Mouse (Mus musculus) hindbrain, embryonic 10.5 days (tissue): ENCODE measurements around the gene 1190007I07Rik. TPM values are rescaled to one million over a fixed set of nuclear protein-coding genes. Genes with fewer than 3 reads are reported as not detected.

ENCODE experiments used
- DNase-seq: peaks from one replicate; pipeline ENCODE4 v3.0.0-alpha.2; 2017; ENCODE audit warnings: low spot score
- H3K27ac ChIP-seq: fragments of 300-500 bp; sonication (generic); 2 replicates; pipeline ENCODE4 v1.5.1; 2016; ENCODE audit warnings: mild to moderate bottlenecking, moderate library complexity
- H3K27me3 ChIP-seq: fragments of 300-500 bp; sonication (generic); 2 replicates; pipeline ENCODE4 v1.6.1; 2016; ENCODE audit warnings: mild to moderate bottlenecking; ENCODE audit not compliant: poor library complexity, insufficient read depth, severe bottlenecking
- H3K36me3 ChIP-seq: fragments of 300-500 bp; sonication (generic); 2 replicates; pipeline ENCODE4 v1.6.1; 2016; ENCODE audit warnings: mild to moderate bottlenecking, moderate library complexity
- H3K4me1 ChIP-seq: fragments of 300-500 bp; sonication (generic); replicated peaks from 2 replicates; pipeline ENCODE4 v1.6.1; 2016; ENCODE audit warnings: mild to moderate bottlenecking
- H3K4me3 ChIP-seq: fragments of 300-500 bp; sonication (generic); 2 replicates; pipeline ENCODE4 v1.5.1; 2016; ENCODE audit warnings: mild to moderate bottlenecking, moderate library complexity
- H3K9me3 ChIP-seq: fragments of 300-500 bp; sonication (generic); 2 replicates; pipeline ENCODE4 v1.6.1; 2016; ENCODE audit warnings: mild to moderate bottlenecking, moderate library complexity
- WGBS: fragments of 180-500 bp; shearing (Covaris S2); methylation state at CpG from one replicate; pipeline ENCODE4 v1.1.7; 2016; 5-methylcytosine and 5-hydroxymethylcytosine counted together
- polyA plus RNA-seq: library from polyadenylated mRNA; unstranded; fragments of >200 nt; fragmentation: Nextera tagmentation; extraction: Ambion mirVana; gene quantifications from 2 replicates; pipeline ENCODE4 v1.2.1, GENCODE M21; 2016

The 1190007I07Rik gene
- 36.1 and 37.4 TPM in 2 replicates for polyA plus RNA-seq

DNA sequence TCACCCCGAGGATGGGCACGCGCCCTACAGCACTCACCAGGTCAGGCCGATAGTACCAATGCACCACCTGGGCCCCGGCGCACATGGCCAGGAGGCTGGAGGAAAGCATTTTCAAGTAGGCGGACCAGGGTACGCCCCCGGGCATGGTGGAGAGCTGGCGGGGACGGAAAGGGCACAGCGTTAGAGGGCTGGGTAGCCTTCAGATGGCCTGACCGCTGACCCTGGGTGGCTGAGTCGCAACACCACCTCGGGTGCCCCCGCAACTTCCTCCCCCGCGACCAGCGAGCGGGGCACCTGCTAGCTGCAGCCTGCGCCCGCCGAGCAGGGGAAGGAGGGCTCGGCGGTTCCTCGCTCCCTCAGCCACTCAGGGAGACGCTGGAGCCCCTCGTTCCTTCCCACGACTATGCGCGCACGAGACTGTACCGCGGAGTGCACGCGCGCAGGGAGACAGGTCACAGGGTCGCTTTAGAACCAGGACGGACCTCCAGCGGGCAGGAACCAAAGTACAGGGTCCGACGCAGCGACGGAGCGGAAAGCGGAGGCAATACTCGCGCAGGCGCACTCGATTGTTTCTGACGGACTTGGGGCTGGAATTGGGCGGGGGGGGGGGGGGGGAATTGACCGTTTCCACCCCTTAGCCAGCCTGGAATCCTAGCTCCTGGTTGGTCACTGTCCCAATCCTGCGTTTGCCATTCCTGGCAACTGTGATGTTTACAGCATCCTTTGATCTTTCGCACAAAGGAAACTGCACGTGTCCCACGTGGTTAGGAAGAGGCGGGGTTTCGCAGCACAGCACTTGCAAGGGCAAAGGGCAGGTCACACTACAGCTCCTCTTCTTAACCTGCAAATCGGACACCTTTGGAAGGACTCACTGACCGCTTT is at the start of gene 1190007I07Rik:
TSS of gene 1190007I07Rik (minus strand) at position 558 of the 882 bp plus-strand sequence.
- H3K4me1 ChIP-seq = peaks cover 7% of the 10 kb centered on the region
- H3K9me3 ChIP-seq = no peaks in the 10 kb centered on the region
- WGBS = under 1% methylated on average over 60 of the region's 61 CpGs
- H3K27ac ChIP-seq = peak within 1 kb of the TSS; percentile 94
- H3K4me3 ChIP-seq = peak within 1 kb of the TSS; percentile 73
- no peaks in the 10 kb centered on the region for H3K27me3 ChIP-seq
- peaks cover 18% of the 10 kb centered on the region for H3K36me3 ChIP-seq
- peak; percentile 95 for DNase-seq

DNA sequence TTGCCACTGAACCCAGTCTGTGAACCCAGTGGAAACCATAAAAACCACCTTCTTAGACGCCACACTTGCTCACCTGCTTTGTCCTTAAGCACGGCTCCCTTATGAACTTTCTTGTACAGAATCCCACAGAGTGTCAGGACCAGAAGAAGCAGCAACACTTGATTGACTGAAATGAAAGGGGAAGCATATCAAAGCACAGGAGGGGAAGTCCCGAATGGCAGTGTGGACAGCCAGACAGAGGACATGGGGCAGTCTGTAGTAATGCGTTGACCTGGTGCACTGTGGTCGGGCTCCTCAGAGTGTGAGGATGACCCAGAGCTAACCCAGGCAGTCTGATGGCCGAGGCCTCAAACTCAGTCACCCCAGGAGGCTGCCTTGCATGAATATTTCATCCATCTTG is 47.2 kb upstream of the 1190007I07Rik start:
- 77% methylated on average over 6 of the region's 6 CpGs for WGBS
- no peak overlapping the region for H3K4me3 ChIP-seq
- H3K9me3 ChIP-seq = no peaks in the 10 kb centered on the region
- no peak for DNase-seq
- H3K36me3 ChIP-seq = no peaks in the 10 kb centered on the region
- H3K27ac ChIP-seq = no peak overlapping the region
- H3K4me1 ChIP-seq = peaks cover 4% of the 10 kb centered on the region; the same call in 1 of the 2 replicates
- H3K27me3 ChIP-seq = no peaks in the 10 kb centered on the region

DNA sequence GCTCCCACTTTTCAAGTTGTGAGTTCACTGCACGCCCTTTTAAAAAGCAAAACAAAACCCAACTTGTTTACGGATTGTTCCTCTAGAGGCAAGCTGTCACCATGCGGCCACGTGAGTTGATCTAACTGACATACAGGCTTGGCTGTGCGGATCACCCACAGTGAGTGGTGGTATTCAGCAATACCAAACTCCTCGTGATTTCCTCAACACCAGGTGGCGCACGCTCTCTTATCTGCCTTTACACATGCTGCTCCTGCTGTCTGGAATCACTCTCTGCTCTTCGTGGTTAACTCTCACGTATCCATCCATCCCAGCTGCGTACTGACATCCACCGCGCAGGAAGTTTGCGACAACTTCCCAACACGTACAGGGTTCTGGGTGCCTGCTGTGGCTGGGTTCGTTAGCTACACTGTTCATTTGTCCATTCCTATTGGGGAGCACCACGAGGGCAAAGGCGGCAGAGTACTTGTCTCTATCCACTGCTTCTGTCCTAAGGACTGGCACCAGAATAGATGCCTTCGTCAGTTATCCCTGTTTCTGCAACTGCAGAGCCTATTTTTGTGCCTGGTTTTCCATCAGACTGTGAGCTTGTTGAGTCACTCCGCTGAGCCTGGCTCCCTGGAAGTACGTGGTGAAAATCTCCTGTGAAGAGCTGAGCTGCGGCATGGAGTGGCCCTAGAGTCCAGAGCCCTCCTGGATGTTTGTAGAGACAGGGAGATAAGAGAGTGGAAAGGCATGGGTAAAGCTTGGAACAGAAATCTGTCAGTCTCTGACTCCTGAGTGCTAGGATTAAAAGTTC is 43.6 kb upstream of the 1190007I07Rik start:
- no peaks in the 10 kb centered on the region for H3K27me3 ChIP-seq
- 25% methylated on average over 22 of the region's 22 CpGs for WGBS
- H3K27ac ChIP-seq = no peak overlapping the region
- H3K9me3 ChIP-seq = no peaks in the 10 kb centered on the region
- H3K4me1 ChIP-seq = peaks cover 4% of the 10 kb centered on the region; the same call in 1 of the 2 replicates
- peak; percentile 84 for DNase-seq
- no peaks in the 10 kb centered on the region for H3K36me3 ChIP-seq
- peak overlapping the region; percentile 23; the same call in 1 of the 2 replicates for H3K4me3 ChIP-seq

DNA sequence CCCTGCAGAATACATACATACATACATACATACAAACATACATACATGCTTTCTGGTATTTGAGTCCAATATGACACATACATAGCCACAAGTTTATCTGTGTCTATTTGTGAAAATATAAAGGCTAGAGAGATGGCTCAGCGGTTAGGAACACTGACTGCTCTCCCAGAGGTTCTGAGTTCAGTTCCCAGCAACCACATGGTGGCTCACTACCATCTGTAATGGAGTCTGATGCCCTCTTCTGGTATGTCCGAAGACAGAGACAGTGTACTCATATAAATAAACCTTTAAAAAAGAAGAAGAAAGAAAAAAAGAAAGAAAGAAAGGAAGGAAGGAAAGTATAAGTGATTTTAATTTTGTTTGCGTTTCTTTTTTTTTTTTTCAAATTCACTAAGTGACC is 42.9 kb upstream of the 1190007I07Rik start:
- no peaks in the 10 kb centered on the region for H3K27me3 ChIP-seq
- H3K9me3 ChIP-seq = no peaks in the 10 kb centered on the region
- H3K36me3 ChIP-seq = no peaks in the 10 kb centered on the region
- no peak overlapping the region for H3K27ac ChIP-seq
- peaks cover 4% of the 10 kb centered on the region; the same call in 1 of the 2 replicates for H3K4me1 ChIP-seq
- 61% methylated on average over 3 of the region's 3 CpGs for WGBS
- H3K4me3 ChIP-seq = no peak overlapping the region
- DNase-seq = no peak

DNA sequence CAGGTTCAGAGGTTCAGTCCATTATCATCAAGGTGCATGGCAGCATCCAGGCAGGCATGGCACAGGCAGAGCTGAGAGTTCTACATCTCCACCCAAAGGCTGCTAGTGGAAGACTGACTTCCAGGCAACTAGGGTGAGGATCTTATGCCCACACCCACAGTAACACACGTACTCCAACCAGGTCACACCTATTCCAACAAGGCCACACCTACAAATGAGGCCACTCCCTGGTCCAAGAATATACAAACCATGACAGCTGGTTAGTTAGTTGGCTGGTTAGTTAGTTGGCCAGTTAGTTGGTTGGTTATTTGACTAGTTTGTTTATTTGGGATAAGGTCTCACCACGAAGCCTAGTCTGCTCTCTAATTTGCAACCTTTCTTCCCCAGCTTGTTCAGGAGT is 40.3 kb upstream of the 1190007I07Rik start:
- H3K4me1 ChIP-seq = peaks cover 4% of the 10 kb centered on the region; the same call in 1 of the 2 replicates
- H3K4me3 ChIP-seq = no peak overlapping the region
- H3K27ac ChIP-seq = no peak overlapping the region
- no peak for DNase-seq
- H3K27me3 ChIP-seq = no peaks in the 10 kb centered on the region
- 87% methylated on average over 2 of the region's 2 CpGs for WGBS
- H3K36me3 ChIP-seq = no peaks in the 10 kb centered on the region
- H3K9me3 ChIP-seq = no peaks in the 10 kb centered on the region

DNA sequence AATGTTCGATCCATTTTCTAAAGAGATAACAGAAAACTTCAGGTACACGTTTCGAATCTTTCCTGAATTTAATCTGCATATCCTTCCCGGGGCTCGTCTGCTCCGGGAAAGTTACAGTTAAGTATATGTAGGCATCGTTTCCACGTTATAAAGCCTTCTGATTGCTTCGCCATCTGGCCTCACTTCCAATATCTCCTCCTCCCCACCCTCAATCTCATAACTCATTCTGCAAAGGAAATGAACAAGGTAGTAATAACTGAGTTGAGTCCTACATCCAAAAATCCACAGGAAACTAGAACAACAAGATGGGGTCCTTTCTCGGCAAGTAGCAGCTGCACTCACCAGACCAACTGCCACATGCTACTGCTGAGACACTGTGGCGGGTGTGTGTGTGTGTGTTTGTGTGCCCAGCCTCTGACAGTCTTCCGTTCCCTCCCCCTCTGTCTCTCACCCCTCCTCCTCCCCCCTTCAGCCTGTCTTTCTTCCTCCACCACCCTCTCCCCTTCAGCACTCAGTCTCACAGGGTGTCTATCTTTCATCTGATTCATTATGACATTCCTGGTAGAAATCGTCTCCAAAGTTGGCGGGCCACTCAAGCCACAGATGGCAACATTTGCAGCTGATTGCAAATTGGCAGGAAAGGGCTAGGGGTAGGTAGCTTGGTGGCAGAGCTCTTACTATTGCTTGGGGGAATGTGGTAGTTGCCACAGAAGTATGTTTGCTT is 39.4 kb upstream of the 1190007I07Rik start:
- no peak for DNase-seq
- no peaks in the 10 kb centered on the region for H3K36me3 ChIP-seq
- peaks cover 4% of the 10 kb centered on the region; the same call in 1 of the 2 replicates for H3K4me1 ChIP-seq
- no peaks in the 10 kb centered on the region for H3K9me3 ChIP-seq
- no peak overlapping the region for H3K4me3 ChIP-seq
- H3K27me3 ChIP-seq = no peaks in the 10 kb centered on the region
- WGBS = 86% methylated on average over 14 of the region's 14 CpGs
- H3K27ac ChIP-seq = no peak overlapping the region

DNA sequence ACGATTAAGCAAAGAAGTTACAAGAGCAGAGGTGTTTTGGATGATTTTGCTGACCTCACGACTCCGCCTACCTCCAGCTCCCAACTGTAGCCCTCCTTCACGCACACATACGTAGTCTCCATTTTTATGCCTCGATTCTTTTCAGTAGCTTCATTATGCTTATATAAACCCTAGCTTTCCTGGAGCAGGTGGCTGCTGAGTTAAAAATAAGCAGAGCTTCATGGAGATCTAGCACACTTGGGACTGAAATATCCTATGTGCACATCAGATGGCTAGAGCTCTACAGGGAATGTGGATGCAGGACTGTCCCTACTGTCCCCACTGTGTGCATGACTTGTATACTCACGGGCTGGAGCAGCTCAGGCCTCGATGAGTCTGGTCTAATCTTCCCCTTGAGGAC is 38.8 kb upstream of the 1190007I07Rik start:
- H3K4me1 ChIP-seq = peaks cover 3% of the 10 kb centered on the region; the same call in 1 of the 2 replicates
- no peak overlapping the region for H3K27ac ChIP-seq
- no peak for DNase-seq
- H3K4me3 ChIP-seq = no peak overlapping the region
- H3K36me3 ChIP-seq = no peaks in the 10 kb centered on the region
- 90% methylated on average over 8 of the region's 8 CpGs for WGBS
- no peaks in the 10 kb centered on the region for H3K27me3 ChIP-seq
- no peaks in the 10 kb centered on the region for H3K9me3 ChIP-seq

DNA sequence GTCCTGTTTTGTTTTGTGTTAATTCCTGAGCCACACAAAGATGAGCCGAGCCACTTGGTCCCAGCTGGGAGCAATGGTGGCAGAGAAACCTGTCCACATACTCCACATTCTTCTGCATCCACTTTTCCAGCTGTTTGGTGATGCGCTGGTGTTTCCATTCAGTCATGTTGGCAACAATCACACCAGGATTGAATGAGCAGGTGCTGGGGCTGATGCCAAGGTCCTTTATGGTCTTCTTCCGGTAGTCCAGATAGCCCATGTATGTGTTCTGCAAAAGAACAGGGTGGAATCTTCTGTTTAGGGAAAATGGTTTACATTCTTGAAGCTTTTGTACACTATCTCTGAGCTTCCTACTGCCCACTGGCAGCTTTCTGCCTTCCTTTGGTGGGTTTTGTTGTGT is 31.6 kb upstream of the 1190007I07Rik start:
- H3K36me3 ChIP-seq = peaks cover 27% of the 10 kb centered on the region
- H3K27me3 ChIP-seq = no peaks in the 10 kb centered on the region
- DNase-seq = no peak
- H3K27ac ChIP-seq = no peak overlapping the region
- H3K4me1 ChIP-seq = no peaks in the 10 kb centered on the region
- 83% methylated on average over 3 of the region's 3 CpGs for WGBS
- H3K9me3 ChIP-seq = no peaks in the 10 kb centered on the region
- no peak overlapping the region for H3K4me3 ChIP-seq

DNA sequence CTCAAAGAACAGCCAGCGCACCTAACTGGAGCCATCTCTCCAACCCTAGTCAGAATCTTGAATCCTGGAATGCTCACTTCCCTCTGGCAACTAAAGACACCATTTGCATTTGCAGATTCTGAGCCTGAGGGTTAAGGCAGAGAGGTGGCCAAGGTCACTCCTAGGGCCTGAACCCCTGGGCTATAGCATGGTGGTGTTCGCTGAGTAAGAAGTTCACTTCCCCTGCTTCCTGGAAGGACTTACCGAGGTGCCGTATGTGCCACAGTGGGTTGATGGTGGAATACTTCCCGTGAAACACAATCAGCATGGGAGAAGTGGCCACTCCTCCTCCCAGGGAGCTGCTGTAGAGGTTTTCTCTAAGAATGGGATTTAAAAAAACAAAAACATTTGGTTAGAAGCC is 29.6 kb upstream of the 1190007I07Rik start:
- Histone ChIP-seq H3K27me3 (no peaks in the 10 kb centered on the region), H3K4me3 (no peak overlapping the region), H3K27ac (no peak overlapping the region), H3K4me1 (no peaks in the 10 kb centered on the region), H3K36me3 (peaks cover 36% of the 10 kb centered on the region), H3K9me3 (no peaks in the 10 kb centered on the region)
- 74% methylated on average over 5 of the region's 5 CpGs for WGBS
- DNase-seq = no peak

DNA sequence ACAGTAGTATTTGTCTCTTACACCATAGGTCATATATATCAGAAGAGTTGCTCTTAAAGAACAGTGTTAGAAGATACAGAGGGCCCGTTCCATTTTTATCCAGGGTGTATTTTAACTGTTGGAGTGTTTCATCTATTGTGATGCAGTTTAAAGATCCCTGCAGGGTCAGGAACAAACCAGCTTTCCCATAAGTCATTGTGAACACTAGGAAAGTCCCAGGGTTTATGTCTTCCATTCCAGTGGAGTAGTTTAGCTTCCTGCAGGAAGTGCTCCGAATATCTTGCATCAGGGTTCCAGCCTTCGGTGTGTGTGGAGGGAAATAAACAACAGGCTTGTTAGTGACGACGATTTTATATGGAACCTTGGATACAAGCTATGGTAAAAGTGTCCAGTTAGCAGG is 28.2 kb upstream of the 1190007I07Rik start:
- Histone ChIP-seq H3K4me1 (no peaks in the 10 kb centered on the region), H3K4me3 (no peak overlapping the region), H3K27me3 (no peaks in the 10 kb centered on the region), H3K9me3 (no peaks in the 10 kb centered on the region), H3K36me3 (peaks cover 51% of the 10 kb centered on the region), H3K27ac (no peak overlapping the region)
- no peak for DNase-seq
- 94% methylated on average over 5 of the region's 5 CpGs for WGBS

DNA sequence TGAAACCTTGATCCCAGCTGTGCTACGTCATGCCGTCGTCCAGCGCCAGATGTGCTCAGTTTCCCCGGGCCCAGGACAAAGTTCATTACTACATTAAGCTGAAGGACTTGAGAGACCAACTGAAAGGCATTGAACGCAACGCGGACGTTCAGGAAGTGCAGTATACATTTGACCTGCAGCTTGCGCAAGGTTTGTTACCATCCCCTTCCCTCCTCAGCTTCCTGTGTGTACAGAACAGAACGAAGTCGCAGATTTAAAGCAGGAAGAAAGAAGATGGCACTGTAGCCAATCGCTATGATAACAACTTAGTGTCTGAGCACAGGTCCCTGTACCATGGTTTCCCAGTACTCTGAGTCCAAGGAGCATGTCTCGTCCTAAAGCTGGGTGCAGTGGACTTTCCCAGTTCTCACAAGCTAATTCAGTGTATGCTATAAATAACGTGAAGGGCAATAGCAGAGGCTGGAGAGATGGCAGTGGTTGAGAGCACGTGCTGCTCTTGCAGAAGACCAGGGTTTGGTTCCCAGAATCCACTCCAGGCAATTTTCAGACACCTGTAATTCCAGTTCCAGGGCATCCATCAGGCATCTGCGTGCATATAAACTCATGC is 24.3 kb upstream of the 1190007I07Rik start:
- Histone ChIP-seq H3K36me3 (peaks cover 85% of the 10 kb centered on the region), H3K4me1 (no peaks in the 10 kb centered on the region), H3K9me3 (no peaks in the 10 kb centered on the region), H3K4me3 (no peak overlapping the region), H3K27me3 (no peaks in the 10 kb centered on the region), H3K27ac (no peak overlapping the region)
- no peak for DNase-seq
- 92% methylated on average over 17 of the region's 17 CpGs for WGBS

DNA sequence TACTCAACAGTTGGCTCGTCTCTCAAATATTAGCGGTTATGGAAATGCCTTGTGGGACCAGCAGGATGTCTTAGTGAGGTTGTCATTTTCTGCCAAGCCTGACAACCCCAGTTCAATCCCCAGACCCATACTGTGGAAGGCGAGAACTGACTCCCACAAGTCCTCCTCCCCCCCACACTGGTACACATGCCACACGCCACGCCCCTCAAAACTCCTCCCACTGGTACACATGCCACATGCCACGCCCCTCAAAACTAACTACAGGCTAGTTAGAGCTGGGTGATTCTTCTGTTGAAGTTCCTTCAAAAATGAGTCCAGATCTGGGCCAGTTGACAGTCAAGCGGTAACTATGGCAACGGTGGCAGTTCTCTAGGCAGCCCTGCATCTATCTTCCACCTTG is 23.1 kb upstream of the 1190007I07Rik start:
- H3K9me3 ChIP-seq = no peaks in the 10 kb centered on the region
- H3K27me3 ChIP-seq = no peaks in the 10 kb centered on the region
- H3K4me1 ChIP-seq = no peaks in the 10 kb centered on the region
- peaks cover 85% of the 10 kb centered on the region for H3K36me3 ChIP-seq
- WGBS = 93% methylated on average over 8 of the region's 8 CpGs
- H3K4me3 ChIP-seq = no peak overlapping the region
- no peak overlapping the region for H3K27ac ChIP-seq
- DNase-seq = no peak
